Mouse (Mus musculus): ENCODE data around the gene Qprt. TPM values are rescaled to one million over a fixed set of nuclear protein-coding genes. Genes with fewer than 3 reads are reported as not detected.

Gene Qprt
- polyA plus RNA-seq (2012; rRNA removed) = 32.4 and 37.2 TPM in 2 replicates

DNA sequence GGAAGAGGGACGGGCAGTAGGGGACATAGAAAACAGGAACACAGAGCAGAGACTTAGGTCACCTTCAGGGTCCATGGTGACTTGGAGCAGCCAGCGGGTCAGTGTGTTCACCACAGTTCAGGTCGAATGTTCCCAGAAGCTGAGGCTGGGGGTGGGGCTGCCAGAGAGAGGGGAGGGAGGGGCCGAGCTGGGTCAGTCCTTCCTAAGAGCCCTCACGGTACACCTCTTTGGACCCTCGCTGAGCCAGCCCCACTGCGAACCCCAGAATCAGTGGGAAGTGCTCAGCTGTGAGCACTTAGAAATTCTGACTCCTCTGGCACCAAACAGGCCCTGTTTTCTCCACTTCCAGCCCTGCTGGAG, at the start of gene Qprt:
Qprt (minus strand) TSS at position 316 of the 360 bp plus-strand sequence.

DNA sequence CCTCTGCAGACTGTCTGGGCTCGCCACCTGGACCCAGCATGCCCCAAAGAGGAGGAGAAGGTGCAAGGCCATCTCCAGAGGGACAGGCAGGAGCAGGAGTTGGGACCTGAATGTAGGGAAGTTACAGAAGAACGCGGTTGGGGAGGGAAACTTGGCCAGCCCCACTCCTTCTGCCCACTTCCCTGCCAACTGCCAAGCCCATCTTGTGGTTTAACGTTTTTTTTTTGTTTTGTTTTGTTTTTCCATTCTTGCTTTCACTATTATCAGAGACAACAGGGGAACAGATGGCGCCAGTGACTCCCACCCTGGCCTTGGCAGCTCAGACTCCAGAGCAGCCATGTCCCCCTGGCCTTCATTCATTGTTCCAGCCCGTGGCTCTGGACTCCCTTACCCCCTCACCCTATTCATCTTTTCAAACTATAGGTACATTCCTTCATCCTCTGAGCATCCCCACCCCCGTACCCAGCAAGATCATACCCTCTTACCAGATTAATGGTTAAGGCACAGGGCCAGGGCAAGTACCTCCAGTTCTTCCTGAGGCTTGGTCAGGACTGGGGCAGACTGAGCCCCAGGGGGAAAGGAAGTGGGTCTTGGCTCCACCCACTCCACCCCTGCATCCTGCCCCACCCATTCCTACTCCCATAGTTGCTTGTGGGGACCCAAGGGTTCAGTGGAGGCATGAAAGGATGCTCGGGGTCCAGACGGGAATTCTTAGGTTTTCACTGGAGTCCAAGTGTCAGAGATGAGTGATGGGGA, 15.4 kb upstream of the Qprt start, which contains the start of gene Spn:
Spn (minus strand) TSS at position 562 of the 756 bp plus-strand sequence.

DNA sequence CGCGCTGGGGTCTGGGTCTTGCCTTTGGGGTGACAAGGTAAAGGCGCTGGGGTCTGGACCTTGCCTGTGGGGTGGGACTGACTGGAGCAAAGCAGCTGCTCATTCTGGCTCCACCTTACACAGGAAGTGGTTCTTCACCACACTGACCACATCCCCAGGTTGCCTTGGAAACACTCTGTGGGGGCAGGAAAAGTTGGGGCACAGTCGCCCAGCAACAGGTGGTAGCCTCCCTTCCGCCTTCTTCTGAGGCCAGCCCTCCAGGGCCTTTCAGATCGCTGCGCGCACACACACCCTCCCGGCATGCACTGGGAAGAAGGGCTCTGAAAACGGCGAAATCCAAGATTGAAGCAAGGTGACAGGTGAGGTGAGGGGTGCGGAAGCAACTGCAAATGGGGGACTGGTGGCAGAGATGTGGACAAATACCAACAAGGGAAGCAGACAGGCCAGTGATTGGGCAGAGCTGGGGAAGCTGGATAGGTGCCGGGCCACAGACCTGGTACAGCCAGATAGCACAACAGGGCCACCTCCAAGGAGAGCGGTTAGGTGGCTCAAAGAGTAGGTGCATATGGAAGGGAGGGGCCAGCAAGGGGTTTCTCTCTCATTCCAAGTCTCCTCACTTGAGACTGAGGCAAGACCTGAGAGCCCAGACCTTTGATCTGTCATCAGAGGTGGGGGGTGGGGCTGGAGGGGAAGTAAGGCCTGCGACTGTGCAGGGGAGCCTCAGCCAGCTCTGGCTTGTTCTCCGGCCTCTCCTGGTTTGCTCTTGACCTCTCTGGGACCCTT, 30.7 kb downstream of the Qprt start, which contains the start of gene AI467606:
AI467606 (plus strand) TSS at position 246 of the 783 bp plus-strand sequence.

DNA sequence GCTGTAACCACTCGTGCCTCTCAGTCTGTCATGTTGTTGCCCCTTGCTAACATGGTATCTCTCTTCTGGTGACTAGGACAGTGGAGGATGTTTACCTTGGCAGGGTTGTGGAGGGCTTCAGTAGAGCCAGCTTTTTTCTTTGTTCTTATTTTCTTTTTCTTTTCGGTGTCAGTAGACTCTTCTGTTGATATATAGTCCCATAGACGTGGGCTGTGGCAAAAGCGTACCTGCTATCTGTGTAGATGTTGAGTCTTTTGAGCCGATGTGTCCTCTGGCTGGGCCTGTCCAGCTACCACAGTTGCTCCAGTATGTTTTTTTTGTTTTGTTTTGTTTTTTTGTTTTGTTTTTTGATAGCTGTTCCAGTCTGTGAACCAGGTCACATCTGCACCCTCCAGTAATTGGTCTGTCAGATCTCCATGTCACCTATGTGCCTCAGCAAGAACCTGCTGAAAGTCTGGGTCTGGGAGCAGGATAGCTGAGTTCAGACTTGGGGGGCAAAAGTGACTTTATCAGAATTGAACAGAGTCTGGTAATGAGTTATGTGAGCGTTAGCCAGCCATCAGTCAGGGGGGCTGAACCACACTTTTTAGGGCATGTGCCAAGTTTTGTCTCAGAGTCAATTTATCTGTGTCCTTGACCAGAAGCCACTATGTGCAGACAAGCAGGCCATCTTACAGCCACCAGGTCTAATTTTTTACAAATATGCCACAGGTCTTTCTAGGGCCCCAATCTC, 34.6 kb downstream of the Qprt start, which contains the start of gene Zg16:
Zg16 (minus strand) TSS at position 51 of the 733 bp plus-strand sequence.

Other genes with a start within 250 kb of the Qprt start
- 15.6 and 17.1 TPM in 2 replicates for gene Taok2, start 237.5 kb downstream of the Qprt start, polyA plus RNA-seq (2012; rRNA removed)
- gene Tmem219, start 199.3 kb downstream of the Qprt start, polyA plus RNA-seq (2012; rRNA removed) = 9.6 and 10.9 TPM in 2 replicates
- 4.2 and 4.6 TPM in 2 replicates for gene Kctd13, start 193.3 kb downstream of the Qprt start, polyA plus RNA-seq (2012; rRNA removed)
- gene Asphd1, start 172.6 kb downstream of the Qprt start, polyA plus RNA-seq (2012; rRNA removed) = not detected in 2 replicates
- gene Sez6l2, start 171.7 kb downstream of the Qprt start, polyA plus RNA-seq (2012; rRNA removed) = 0.18 and 0.26 TPM in 2 replicates
- 29.7 and 37.0 TPM in 2 replicates for gene Cdipt, start 146.3 kb downstream of the Qprt start, polyA plus RNA-seq (2012; rRNA removed)
- 0.23 and 0.35 TPM in 2 replicates for gene Cdiptos, start 146.1 kb downstream of the Qprt start, polyA plus RNA-seq (2012; rRNA removed)
- 4.0 and 4.7 TPM in 2 replicates for gene Mvp, start 107.6 kb downstream of the Qprt start, polyA plus RNA-seq (2012; rRNA removed)
- 0.08 TPM in 1 of 2 replicates, not detected in the other for gene Pagr1b, start 105.7 kb downstream of the Qprt start, polyA plus RNA-seq (2012; rRNA removed)
- 10.6 and 17.2 TPM in 2 replicates for gene Pagr1a, start 104.9 kb downstream of the Qprt start, polyA plus RNA-seq (2012; rRNA removed)
- gene Gm42742, start 101.1 kb downstream of the Qprt start, polyA plus RNA-seq (2012; rRNA removed) = 12.4 and 21.2 TPM in 2 replicates
- gene Prrt2, start 101.0 kb downstream of the Qprt start, polyA plus RNA-seq (2012; rRNA removed) = 0.12 and 0.26 TPM in 2 replicates
- 84.8 and 98.3 TPM in 2 replicates for gene Maz, start 95.2 kb downstream of the Qprt start, polyA plus RNA-seq (2012; rRNA removed)
- 58.9 and 63.9 TPM in 2 replicates for gene Kif22, start 79.8 kb downstream of the Qprt start, polyA plus RNA-seq (2012; rRNA removed)
- 0.08 TPM in 1 of 2 replicates, not detected in the other for gene Zg16, start 34.9 kb downstream of the Qprt start, polyA plus RNA-seq (2012; rRNA removed)
- gene AI467606, start 30.9 kb downstream of the Qprt start, polyA plus RNA-seq (2012; rRNA removed) = 4.3 and 5.9 TPM in 2 replicates
- 9.5 and 11.2 TPM in 2 replicates for gene Spn, start 15.6 kb upstream of the Qprt start, polyA plus RNA-seq (2012; rRNA removed)
- gene Cd2bp2, start 73.8 kb upstream of the Qprt start, polyA plus RNA-seq (2012; rRNA removed) = 31.0 and 35.9 TPM in 2 replicates
- 13.4 and 15.2 TPM in 2 replicates for gene Tbc1d10b, start 86.2 kb upstream of the Qprt start, polyA plus RNA-seq (2012; rRNA removed)
- gene Mylpf, start 86.7 kb upstream of the Qprt start, polyA plus RNA-seq (2012; rRNA removed) = 16.2 and 46.6 TPM in 2 replicates
- 3.4 and 3.5 TPM in 2 replicates for gene Zfp553, start 110.8 kb upstream of the Qprt start, polyA plus RNA-seq (2012; rRNA removed)
- 15.1 and 15.2 TPM in 2 replicates for gene Sept1, start 110.9 kb upstream of the Qprt start, polyA plus RNA-seq (2012; rRNA removed)
- 19.1 and 19.2 TPM in 2 replicates for gene Zfp771, start 122.0 kb upstream of the Qprt start, polyA plus RNA-seq (2012; rRNA removed)
- 56.0 and 63.0 TPM in 2 replicates for gene Dctpp1, start 138.5 kb upstream of the Qprt start, polyA plus RNA-seq (2012; rRNA removed)
- gene Sephs2, start 151.8 kb upstream of the Qprt start, polyA plus RNA-seq (2012; rRNA removed) = 42.7 and 50.6 TPM in 2 replicates
- gene Itgal, start 174.0 kb upstream of the Qprt start, polyA plus RNA-seq (2012; rRNA removed) = 5.5 and 7.7 TPM in 2 replicates
- gene Zfp768, start 223.4 kb upstream of the Qprt start, polyA plus RNA-seq (2012; rRNA removed) = 3.8 and 4.1 TPM in 2 replicates

All from liver, embryonic 14 days (tissue).